Comparison of ENCODE assay signal across 20 mouse cellular contexts in the genomic region with DNA sequence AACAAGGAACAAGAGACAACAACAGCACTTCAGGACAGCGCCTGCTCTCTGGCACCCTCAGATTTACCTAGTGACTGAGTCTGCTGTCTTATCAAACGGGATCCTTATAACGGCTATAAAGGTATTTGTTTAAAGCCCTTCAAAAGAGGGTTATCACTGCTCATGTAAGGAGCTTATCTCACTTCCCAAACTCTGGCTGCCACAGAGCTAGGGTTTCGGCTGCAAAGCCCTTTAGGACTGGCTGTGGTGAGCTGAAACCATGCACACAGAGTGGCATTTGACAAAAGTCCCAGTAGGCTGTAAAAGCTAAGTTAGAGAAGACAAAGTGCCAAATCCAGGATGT. TPM values are rescaled to one million over a fixed set of nuclear protein-coding genes. Genes with fewer than 3 reads are reported as not detected.
DNase-seq lines count a peak whose midpoint lies in the region; ATAC-seq and TF ChIP-seq lines count a peak whose summit lies in the region.
"Had no signal": no experiment of that assay in that cellular context is flagged by ENCODE, and none has a peak within 500 bp of the region (broad histone marks: within the 10 kb centered on the region; RNA-seq: fewer than 3 reads in every experiment).

No protein-coding gene starts in this region.

- 16% methylated on average over 4 of the region's 4 CpGs for WGBS in heart, embryonic 13.5 days
- WGBS in liver, embryonic 11.5 days: 13% methylated on average over 4 of the region's 4 CpGs
- WGBS in hindbrain, postnatal 0 days: 46% methylated on average over 4 of the region's 4 CpGs
- 93% methylated on average over 4 of the region's 4 CpGs for WGBS in thymus, adult 2 months

- peaks cover 61% of the 10 kb centered on the region for H3K27me3 ChIP-seq in heart, embryonic 13.5 days (replicated peaks)
- H3K27me3 ChIP-seq in MEL (ENCODE audit: control insufficient read depth in 1 of 2, insufficient read depth in 2 of 2, low read length in 2 of 2): no peaks in the 10 kb centered on the region
- H3K27me3 ChIP-seq in liver, embryonic 11.5 days (replicated peaks; ENCODE audit: control insufficient read depth, insufficient read depth, low read length): peaks cover 2% of the 10 kb centered on the region; the same call in 1 of the 2 replicates
- H3K27me3 ChIP-seq in hindbrain, postnatal 0 days (ENCODE audit: insufficient read depth, low read length): no peaks in the 10 kb centered on the region
- H3K27me3 ChIP-seq in thymus, adult 2 months (ENCODE audit: control insufficient read depth, insufficient read depth, low read length): no peaks in the 10 kb centered on the region
- H3K27me3 ChIP-seq: CH12.LX; embryonic facial prominence, embryonic 12.5 days had no signal

- no peaks in the 10 kb centered on the region for H3K9me3 ChIP-seq in heart, embryonic 13.5 days
- H3K9me3 ChIP-seq in MEL (replicated peaks; ENCODE audit: insufficient read depth, low read length): no peaks in the 10 kb centered on the region
- H3K9me3 ChIP-seq in liver, embryonic 11.5 days (ENCODE audit: control insufficient read depth, low read length): no peaks in the 10 kb centered on the region
- H3K9me3 ChIP-seq in hindbrain, postnatal 0 days (ENCODE audit: low read length): no peaks in the 10 kb centered on the region
- H3K9me3 ChIP-seq: embryonic facial prominence, embryonic 12.5 days; heart, embryonic 15.5 days; hindbrain, embryonic 10.5 days had no signal

- TF ChIP-seq EP300 in MEL (IDR thresholded peaks at IDR 0.05; ENCODE audit: low read depth in 1 of 2, low read length in 2 of 2): peak; percentile 71 to 85

- peaks cover 51% of the 10 kb centered on the region for H3K4me1 ChIP-seq in heart, embryonic 13.5 days
- peaks cover 23 to 59% of the 10 kb centered on the region in 2 experiments for H3K4me1 ChIP-seq in MEL (ENCODE audit: control insufficient read depth in 1 of 2, insufficient read depth in 2 of 2, low read length in 2 of 2)
- H3K4me1 ChIP-seq in liver, embryonic 11.5 days (replicated peaks; ENCODE audit: control insufficient read depth, insufficient read depth, low read length): peaks cover 70% of the 10 kb centered on the region
- peaks cover 3% of the 10 kb centered on the region; the same call in 1 of the 2 replicates for H3K4me1 ChIP-seq in hindbrain, postnatal 0 days (ENCODE audit: insufficient read depth, low read length)
- no peaks in the 10 kb centered on the region for H3K4me1 ChIP-seq in thymus, adult 2 months (replicated peaks; ENCODE audit: control insufficient read depth, insufficient read depth, low read length)

- no peak for TF ChIP-seq CTCF in MEL (IDR thresholded peaks at IDR 0.05 in 2 of 3, conservative IDR thresholded peaks at IDR 0.05 in 1 of 3; ENCODE audit: control insufficient read depth in 1 of 3, insufficient read depth in 1 of 3, low read depth in 2 of 3, low read length in 3 of 3, poor library complexity in 1 of 3, severe bottlenecking in 1 of 3)
- TF ChIP-seq CTCF in hindbrain, postnatal 0 days (IDR thresholded peaks at IDR 0.05; ENCODE audit: low read depth): no peak
- TF ChIP-seq CTCF in thymus, adult 2 months (IDR thresholded peaks at IDR 0.05; ENCODE audit: borderline replicate concordance, control insufficient read depth, extremely low read depth, insufficient read depth, low read length, poor library complexity): no peak

- H3K79me2 ChIP-seq in MEL (ENCODE audit: control insufficient read depth, insufficient read depth, low read length, poor library complexity): no peaks in the 10 kb centered on the region

- no peak for ATAC-seq in heart, embryonic 13.5 days (ENCODE audit: extremely low read depth, insufficient number of reproducible peaks, low FRiP score, low TSS enrichment)
- ATAC-seq in liver, embryonic 11.5 days (replicated peaks; ENCODE audit: low FRiP score): peak; percentile 29; the same call in 1 of the 2 replicates
- ATAC-seq in megakaryocyte progenitor cell, adult 5-6 weeks (replicated peaks; ENCODE audit: poor library complexity): peak; percentile 20
- ATAC-seq in hindbrain, postnatal 0 days: no peak
- ATAC-seq: forebrain, embryonic 16.5 days; midbrain, embryonic 16.5 days had no signal

- no peak overlapping the region for H3K4me3 ChIP-seq in heart, embryonic 13.5 days
- H3K4me3 ChIP-seq in MEL (ENCODE audit: control insufficient read depth in 1 of 2, insufficient read depth in 1 of 2, low read depth in 2 of 2, low read length in 2 of 2): peak overlapping the region; percentile 8 to 16; a peak in 3 of 4 replicates
- H3K4me3 ChIP-seq in liver, embryonic 11.5 days (ENCODE audit: low read depth, low read length): no peak overlapping the region
- no peak overlapping the region for H3K4me3 ChIP-seq in hindbrain, postnatal 0 days (ENCODE audit: low read length)
- no peak overlapping the region for H3K4me3 ChIP-seq in thymus, adult 2 months (ENCODE audit: control insufficient read depth, insufficient read depth, low read length)
- H3K4me3 ChIP-seq: embryonic facial prominence, embryonic 12.5 days; heart, embryonic 15.5 days; hindbrain, embryonic 10.5 days; left cerebral cortex, adult 2 months had no signal

- TF ChIP-seq POLR2A in MEL (IDR thresholded peaks at IDR 0.05; ENCODE audit: control insufficient read depth in 1 of 2, insufficient read depth in 1 of 2, low read depth in 1 of 2, low read length in 2 of 2, poor library complexity in 1 of 2): no peak
- no peak for TF ChIP-seq POLR2A in thymus, adult 2 months (IDR thresholded peaks at IDR 0.05; ENCODE audit: control insufficient read depth, extremely low read depth, insufficient read depth, low read length, poor library complexity)

- DNase-seq in heart, postnatal 36 days: no peak
- DNase-seq in MEL (ENCODE audit: low read depth, low spot score): peak; percentile 65
- no peak for DNase-seq in liver, embryonic 11.5 days (ENCODE audit: low spot score)
- DNase-seq in hindbrain, postnatal 0 days (ENCODE audit: low spot score): no peak
- DNase-seq in thymus, adult 2 months: no peak
- DNase-seq: cerebellum, adult 9-11 months; layer of hippocampus, adult 9-11 months; left cerebral cortex, postnatal 4 days; retina, postnatal 1 day; thymus, postnatal 14 days had no signal

- intact Hi-C loops in heart, postnatal 36 days (cut with DNase I): no loop called here

- no peak overlapping the region for H3K27ac ChIP-seq in heart, embryonic 13.5 days (replicated peaks)
- peak overlapping the region; percentile 67 for H3K27ac ChIP-seq in MEL (ENCODE audit: control insufficient read depth, low read depth, low read length)
- peak overlapping the region; percentile 28; the same call in 1 of the 2 replicates for H3K27ac ChIP-seq in liver, embryonic 11.5 days (ENCODE audit: low read depth, low read length)
- H3K27ac ChIP-seq in hindbrain, postnatal 0 days: no peak overlapping the region
- H3K27ac ChIP-seq in thymus, adult 2 months (ENCODE audit: control insufficient read depth, insufficient read depth, low read length): no peak overlapping the region
- H3K27ac ChIP-seq: embryonic facial prominence, embryonic 12.5 days; heart, embryonic 15.5 days; hindbrain, embryonic 10.5 days; left cerebral cortex, adult 2 months had no signal

- no peak overlapping the region for H3K9ac ChIP-seq in heart, embryonic 13.5 days
- no peak overlapping the region for H3K9ac ChIP-seq in MEL (ENCODE audit: control insufficient read depth, low read depth, low read length, poor library complexity, severe bottlenecking)
- no peak overlapping the region for H3K9ac ChIP-seq in liver, embryonic 11.5 days (ENCODE audit: low read depth, low read length)
- H3K9ac ChIP-seq in hindbrain, postnatal 0 days (replicated peaks; ENCODE audit: low read length): no peak overlapping the region
- H3K9ac ChIP-seq: embryonic facial prominence, embryonic 12.5 days; heart, embryonic 15.5 days had no signal

- TF ChIP-seq RAD21 in MEL (IDR thresholded peaks at IDR 0.05; ENCODE audit: low read depth, low read length): no peak

- peak overlapping the region; percentile 23 for H3K4me2 ChIP-seq in heart, embryonic 13.5 days
- H3K4me2 ChIP-seq in liver, embryonic 11.5 days: peak overlapping the region; percentile 41
- no peak overlapping the region for H3K4me2 ChIP-seq in hindbrain, postnatal 0 days (ENCODE audit: low read depth, low read length)
- H3K4me2 ChIP-seq: embryonic facial prominence, embryonic 12.5 days; heart, embryonic 15.5 days had no signal

- no peaks in the 10 kb centered on the region for H3K36me3 ChIP-seq in heart, embryonic 13.5 days
- peaks cover 0 to 52% of the 10 kb centered on the region in 2 experiments; a peak in 2 of 4 replicates for H3K36me3 ChIP-seq in MEL (ENCODE audit: control insufficient read depth in 1 of 2, insufficient read depth in 2 of 2, low read length in 2 of 2)
- H3K36me3 ChIP-seq in liver, embryonic 11.5 days (ENCODE audit: control insufficient read depth, insufficient read depth, low read length): no peaks in the 10 kb centered on the region
- no peaks in the 10 kb centered on the region for H3K36me3 ChIP-seq in hindbrain, postnatal 0 days (ENCODE audit: insufficient read depth, low read length)
- no peaks in the 10 kb centered on the region for H3K36me3 ChIP-seq in thymus, adult 2 months (ENCODE audit: control insufficient read depth, insufficient read depth, low read length)
- H3K36me3 ChIP-seq: embryonic facial prominence, embryonic 12.5 days; heart, embryonic 15.5 days; hindbrain, embryonic 10.5 days had no signal

TF ChIP-seq in MEL, 35 proteins besides CTCF, POLR2A, EP300 and RAD21 (continues in another document):
- TF ChIP-seq ELF1 (IDR thresholded peaks at IDR 0.05; ENCODE audit: low read depth, low read length) (no peak), MYB (IDR thresholded peaks at IDR 0.05; ENCODE audit: low read depth, low read length) (peak; percentile 68; the same call in 1 of the 2 replicates), NRF1 (IDR thresholded peaks at IDR 0.05; ENCODE audit: insufficient read depth, low read depth, low read length, poor library complexity, severe bottlenecking) (no peak), GABPA (IDR thresholded peaks at IDR 0.05; ENCODE audit: low read depth, low read length) (no peak), GATA1 (IDR thresholded peaks at IDR 0.05; ENCODE audit: low read depth, low read length) (peak; percentile 89), CHD2 (IDR thresholded peaks at IDR 0.05; ENCODE audit: low read length) (no peak), ETS1 (IDR thresholded peaks at IDR 0.05; ENCODE audit: low read depth, low read length) (peak; percentile 86)

RNA-seq across cellular contexts. Expression of a gene that starts 12.1 kb away (rescaled TPM):
- polyA plus RNA-seq in heart, embryonic 13.5 days (2015; fragmentation: Nextera tagmentation; extraction: Ambion mirVana): 1.7 and 2.2 TPM in 2 replicates
- under 1 TPM; 0.58 to 0.87 TPM for total RNA-seq in heart, postnatal 36 days (2021)
- 0.42 and 0.54 TPM in 2 replicates for total RNA-seq in MEL (2012; rRNA removed)
- polyA plus RNA-seq in MEL (2012; ENCODE audit: insufficient read depth in 1 of 2, insufficient read length in 2 of 2, low read depth in 1 of 2, low replicate concordance in 2 of 2, missing spikeins in 1 of 2): 1 to 10 TPM in 1 of 2 experiments, not detected in 1; 2.0 TPM
- polyA plus RNA-seq in liver, embryonic 11.5 days (2014; fragmentation: Nextera tagmentation; extraction: Ambion mirVana): 7.6 and 11.6 TPM in 2 replicates
- total RNA-seq in megakaryocyte progenitor cell, adult 5-6 weeks (2015): 0.22 and 2.2 TPM in 2 replicates
- 0.74 and 0.79 TPM in 2 replicates for total RNA-seq in megakaryocyte progenitor cell, adult 5-6 weeks (2017)
- total RNA-seq in hindbrain, postnatal 0 days (2014; rRNA removed): 7.7 and 8.4 TPM in 2 replicates
- 3.2 and 3.5 TPM in 2 replicates for polyA plus RNA-seq in hindbrain, postnatal 0 days (2015; fragmentation: Nextera tagmentation; extraction: Ambion mirVana)
- polyA plus RNA-seq in thymus, adult 2 months (2012; rRNA removed): 0.47 and 0.49 TPM in 2 replicates
- total RNA-seq: granulocyte monocyte progenitor cell, adult 5-6 weeks had no signal

Comparison
In these comparisons a context has a peak if more than half of its experiments do, and no peak if none do; other contexts are left out.
1. ATAC-seq: peak in liver, embryonic 11.5 days (single experiment) and megakaryocyte progenitor cell, adult 5-6 weeks (single experiment); none in heart, embryonic 13.5 days (single experiment) and hindbrain, postnatal 0 days (single experiment).
2. H3K27ac ChIP-seq: peak in MEL (single experiment) and liver, embryonic 11.5 days (single experiment); none in heart, embryonic 13.5 days (single experiment), hindbrain, postnatal 0 days (single experiment) and thymus, adult 2 months (single experiment).
3. H3K4me3 ChIP-seq: peak in MEL (2 of 2); none in heart, embryonic 13.5 days (single experiment), liver, embryonic 11.5 days (single experiment), hindbrain, postnatal 0 days (single experiment) and thymus, adult 2 months (single experiment).